Mouse (Mus musculus) bone marrow macrophage, adult 2 months (primary cell): ENCODE results near the gene Scaf4.

Experiments
- CTCF ChIP-seq: IDR thresholded peaks from 2 replicates; pipeline ENCODE4 v1.5.1; 2012; ENCODE audit warnings: low read depth, mild to moderate bottlenecking, low read length, moderate library complexity
- POLR2A ChIP-seq: IDR thresholded peaks from 2 replicates; pipeline ENCODE4 v1.6.1; 2012; ENCODE audit warnings: mild to moderate bottlenecking, low read depth, low read length, borderline replicate concordance

- TF ChIP-seq POLR2A (no peak), CTCF (no peak)
Observed at GRCm38 (mm10) chr16:90241875-90242274, 42.4 kb downstream of the Scaf4 start.
